Mouse (Mus musculus): ENCODE results near the gene Cdip1. TPM values are rescaled to one million over a fixed set of nuclear protein-coding genes. Genes with fewer than 3 reads are reported as not detected.
A peak's percentile ranks its signal among the peaks of the same experiment; 100 is the strongest.

Cdip1 gene
- total and polyA plus RNA-seq, 2 experiments, result 47.4 to 116 TPM

- peak overlapping the region; percentile 60; the same call in 1 of the 2 replicates for H3K27ac ChIP-seq (replicated peaks; ENCODE audit: insufficient read depth, low read depth, low read length)
- H3K27me3 ChIP-seq (ENCODE audit: control insufficient read depth, insufficient read depth, low read length), result no peaks in the 10 kb centered on the region
- WGBS, result 22% methylated on average over 2 of the region's 2 CpGs
- TF ChIP-seq CTCF (IDR thresholded peaks at IDR 0.05; ENCODE audit: low read depth, low read length) (0 out of 2 replicates have a peak, but pooled peaks have one; percentile 15), POLR2A (IDR thresholded peaks at IDR 0.05; ENCODE audit: extremely low read depth, insufficient read depth, low read length) (no peak)
- H3K79me2 ChIP-seq (ENCODE audit: control insufficient read depth, insufficient read depth, low read length), result peaks cover 13% of the 10 kb centered on the region
- no peaks in the 10 kb centered on the region for H3K36me3 ChIP-seq (ENCODE audit: control insufficient read depth, insufficient read depth, low read length)
- peak; percentile 86 for DNase-seq (ENCODE audit: extremely low read depth, low read depth, low spot score)
- H3K9ac ChIP-seq (ENCODE audit: low read depth, low read length), result no peak overlapping the region
- peaks cover 14% of the 10 kb centered on the region for H3K4me1 ChIP-seq (ENCODE audit: control insufficient read depth, insufficient read depth, low read length)
- no peak overlapping the region for H3K4me3 ChIP-seq (ENCODE audit: insufficient read depth, low read depth, low read length)
Observed at GRCm38 (mm10) chr16:4791332-4791731, 1.2 kb upstream of the Cdip1 start.

- H3K4me1 ChIP-seq (ENCODE audit: control insufficient read depth, insufficient read depth, low read length), result peaks cover 18% of the 10 kb centered on the region
- H3K27me3 ChIP-seq (ENCODE audit: control insufficient read depth, insufficient read depth, low read length), result no peaks in the 10 kb centered on the region
- peak overlapping the region; percentile 85 for H3K4me3 ChIP-seq (ENCODE audit: insufficient read depth, low read depth, low read length)
- peak; percentile 37 for DNase-seq (ENCODE audit: extremely low read depth, low read depth, low spot score)
- peaks cover 24% of the 10 kb centered on the region for H3K79me2 ChIP-seq (ENCODE audit: control insufficient read depth, insufficient read depth, low read length)
- TF ChIP-seq CTCF (IDR thresholded peaks at IDR 0.05; ENCODE audit: low read depth, low read length), result no peak
- TF ChIP-seq POLR2A (IDR thresholded peaks at IDR 0.05; ENCODE audit: extremely low read depth, insufficient read depth, low read length), result no peak
- H3K36me3 ChIP-seq (ENCODE audit: control insufficient read depth, insufficient read depth, low read length), result peaks cover 2% of the 10 kb centered on the region; the same call in 1 of the 2 replicates
- peak overlapping the region; percentile 87 for H3K9ac ChIP-seq (ENCODE audit: low read depth, low read length)
- H3K27ac ChIP-seq (replicated peaks; ENCODE audit: insufficient read depth, low read depth, low read length), result peak overlapping the region; percentile 95
- under 1% methylated on average over 29 of the region's 29 CpGs for whole genome bisulfite sequencing
Observed at GRCm38 (mm10) chr16:4789311-4789768, 752 bp downstream of the Cdip1 start.

GRCm38 (mm10) chr16:4788176-4788575 lies 1.9 kb downstream of the Cdip1 start:
- H3K27me3 ChIP-seq (ENCODE audit: control insufficient read depth, insufficient read depth, low read length), result no peaks in the 10 kb centered on the region
- H3K36me3 ChIP-seq (ENCODE audit: control insufficient read depth, insufficient read depth, low read length), result peaks cover 3% of the 10 kb centered on the region
- H3K27ac ChIP-seq (replicated peaks; ENCODE audit: insufficient read depth, low read depth, low read length), result peak overlapping the region; percentile 63
- peaks cover 28% of the 10 kb centered on the region for H3K79me2 ChIP-seq (ENCODE audit: control insufficient read depth, insufficient read depth, low read length)
- TF ChIP-seq POLR2A (IDR thresholded peaks at IDR 0.05; ENCODE audit: extremely low read depth, insufficient read depth, low read length), result no peak
- no peak for TF ChIP-seq CTCF (IDR thresholded peaks at IDR 0.05; ENCODE audit: low read depth, low read length)
- H3K4me3 ChIP-seq (ENCODE audit: insufficient read depth, low read depth, low read length), result peak overlapping the region; percentile 36
- H3K9ac ChIP-seq (ENCODE audit: low read depth, low read length), result peak overlapping the region; percentile 44
- peaks cover 21% of the 10 kb centered on the region for H3K4me1 ChIP-seq (ENCODE audit: control insufficient read depth, insufficient read depth, low read length)
- peak; percentile 93 for DNase-seq (ENCODE audit: extremely low read depth, low read depth, low spot score)

- 58% methylated on average over 4 of the region's 4 CpGs for WGBS
Observed at GRCm38 (mm10) chr16:4785706-4786105, 4.4 kb downstream of the Cdip1 start.

GRCm38 (mm10) chr16:4782515-4782914 lies 7.6 kb downstream of the Cdip1 start:
- Histone ChIP-seq H3K27me3 (ENCODE audit: control insufficient read depth, insufficient read depth, low read length) (no peaks in the 10 kb centered on the region), H3K36me3 (ENCODE audit: control insufficient read depth, insufficient read depth, low read length) (peaks cover 7% of the 10 kb centered on the region), H3K4me1 (ENCODE audit: control insufficient read depth, insufficient read depth, low read length) (peaks cover 31% of the 10 kb centered on the region), H3K27ac (replicated peaks; ENCODE audit: insufficient read depth, low read depth, low read length) (no peak overlapping the region), H3K9ac (ENCODE audit: low read depth, low read length) (no peak overlapping the region), H3K79me2 (ENCODE audit: control insufficient read depth, insufficient read depth, low read length) (peaks cover 51% of the 10 kb centered on the region), H3K4me3 (ENCODE audit: insufficient read depth, low read depth, low read length) (no peak overlapping the region)
- no peak for DNase-seq (ENCODE audit: extremely low read depth, low read depth, low spot score)
- TF ChIP-seq CTCF (IDR thresholded peaks at IDR 0.05; ENCODE audit: low read depth, low read length) (no peak), POLR2A (IDR thresholded peaks at IDR 0.05; ENCODE audit: extremely low read depth, insufficient read depth, low read length) (no peak)

More at GRCm38 (mm10) chr16:4785706-4786105, 4.4 kb downstream of the Cdip1 start:
- DNase-seq (ENCODE audit: extremely low read depth, low read depth, low spot score), result no peak
- no peak for TF ChIP-seq POLR2A (IDR thresholded peaks at IDR 0.05; ENCODE audit: extremely low read depth, insufficient read depth, low read length)
- no peak overlapping the region for H3K27ac ChIP-seq (replicated peaks; ENCODE audit: insufficient read depth, low read depth, low read length)
- H3K36me3 ChIP-seq (ENCODE audit: control insufficient read depth, insufficient read depth, low read length), result peaks cover 7% of the 10 kb centered on the region
- H3K27me3 ChIP-seq (ENCODE audit: control insufficient read depth, insufficient read depth, low read length), result no peaks in the 10 kb centered on the region
- no peak overlapping the region for H3K4me3 ChIP-seq (ENCODE audit: insufficient read depth, low read depth, low read length)
- peaks cover 25% of the 10 kb centered on the region for H3K4me1 ChIP-seq (ENCODE audit: control insufficient read depth, insufficient read depth, low read length)
- no peak overlapping the region for H3K9ac ChIP-seq (ENCODE audit: low read depth, low read length)
- H3K79me2 ChIP-seq (ENCODE audit: control insufficient read depth, insufficient read depth, low read length), result peaks cover 43% of the 10 kb centered on the region

- Histone ChIP-seq H3K36me3 (ENCODE audit: control insufficient read depth, insufficient read depth, low read length) (peaks cover 7% of the 10 kb centered on the region), H3K4me3 (ENCODE audit: insufficient read depth, low read depth, low read length) (no peak overlapping the region), H3K9ac (ENCODE audit: low read depth, low read length) (no peak overlapping the region), H3K27me3 (ENCODE audit: control insufficient read depth, insufficient read depth, low read length) (no peaks in the 10 kb centered on the region), H3K79me2 (ENCODE audit: control insufficient read depth, insufficient read depth, low read length) (peaks cover 57% of the 10 kb centered on the region), H3K4me1 (ENCODE audit: control insufficient read depth, insufficient read depth, low read length) (peaks cover 35% of the 10 kb centered on the region), H3K27ac (replicated peaks; ENCODE audit: insufficient read depth, low read depth, low read length) (no peak overlapping the region)
- WGBS, result 58% methylated on average over 5 of the region's 5 CpGs
- TF ChIP-seq CTCF (IDR thresholded peaks at IDR 0.05; ENCODE audit: low read depth, low read length), result no peak
- TF ChIP-seq POLR2A (IDR thresholded peaks at IDR 0.05; ENCODE audit: extremely low read depth, insufficient read depth, low read length), result no peak
- DNase-seq (ENCODE audit: extremely low read depth, low read depth, low spot score), result peak; percentile 62
Observed at GRCm38 (mm10) chr16:4781524-4782196, 8.4 kb downstream of the Cdip1 start.
